21 mouse cellular contexts compared by ENCODE assay signal in the genomic region with DNA sequence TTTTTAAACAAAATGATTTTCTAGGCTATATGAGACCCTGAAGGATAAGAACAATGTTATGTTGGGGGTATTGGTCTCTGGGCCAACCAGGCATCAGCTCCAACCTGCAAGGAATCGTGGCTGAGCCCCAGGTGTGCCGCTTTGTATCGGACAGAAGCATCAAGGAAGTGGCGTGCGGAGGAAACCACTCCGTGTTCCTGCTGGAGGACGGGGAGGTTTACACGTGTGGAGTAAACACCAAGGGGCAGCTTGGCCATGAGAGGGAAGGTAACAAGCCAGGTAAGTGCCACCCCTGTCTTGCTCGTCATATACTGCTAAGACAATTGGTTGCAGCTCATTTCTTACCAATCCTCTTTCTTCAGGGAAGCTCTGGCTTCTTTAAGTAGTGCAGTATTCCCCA. TPM values are rescaled to one million over a fixed set of nuclear protein-coding genes. Genes with fewer than 3 reads are reported as not detected.
DNase-seq lines count a peak whose midpoint lies in the region; ATAC-seq lines count a peak whose summit lies in the region.
"Had no signal": no experiment of that assay in that cellular context is flagged by ENCODE, and none has a peak within 500 bp of the region (broad histone marks: within the 10 kb centered on the region; RNA-seq: fewer than 3 reads in every experiment).

No protein-coding gene starts in this region.

- peaks cover 4% of the 10 kb centered on the region; the same call in 1 of the 2 replicates for H3K4me1 ChIP-seq in hindbrain, embryonic 16.5 days (ENCODE audit: control insufficient read depth, insufficient read depth, low read depth, low read length)
- no peaks in the 10 kb centered on the region for H3K4me1 ChIP-seq in hindbrain, embryonic 11.5 days (replicated peaks; ENCODE audit: control insufficient read depth, insufficient read depth, low read length)
- H3K4me1 ChIP-seq: limb, embryonic 15.5 days; neural tube, embryonic 12.5 days had no signal

- no peak overlapping the region for H3K4me3 ChIP-seq in hindbrain, embryonic 16.5 days (ENCODE audit: low read length)
- no peak overlapping the region for H3K4me3 ChIP-seq in hindbrain, embryonic 11.5 days (ENCODE audit: low read depth, low read length)
- H3K4me3 ChIP-seq: erythroblast, embryonic 14.5 days; gastrocnemius, adult 2 months; heart, embryonic 13.5 days; limb, embryonic 15.5 days; midbrain, embryonic 12.5 days; neural tube, embryonic 12.5 days had no signal

- intact Hi-C loops in gastrocnemius, postnatal 14 days (cut with DNase I; ENCODE audit: low total_unique reads), result no loop called here

- H3K27me3 ChIP-seq in hindbrain, embryonic 16.5 days (replicated peaks; ENCODE audit: control insufficient read depth, insufficient read depth, low read length), result no peaks in the 10 kb centered on the region
- no peaks in the 10 kb centered on the region for H3K27me3 ChIP-seq in hindbrain, embryonic 11.5 days (ENCODE audit: control insufficient read depth, insufficient read depth, low read length)
- H3K27me3 ChIP-seq: heart, embryonic 13.5 days; limb, embryonic 15.5 days; midbrain, embryonic 12.5 days; neural tube, embryonic 12.5 days had no signal

- 87% methylated on average over 9 of the region's 9 CpGs for WGBS in hindbrain, embryonic 16.5 days
- 91% methylated on average over 9 of the region's 9 CpGs for WGBS in hindbrain, embryonic 11.5 days

- H3K4me2 ChIP-seq in hindbrain, embryonic 16.5 days (ENCODE audit: low read length), result 0 out of 2 replicates have a peak overlapping the region, but pooled peaks have one; percentile 5
- no peak overlapping the region for H3K4me2 ChIP-seq in hindbrain, embryonic 11.5 days (replicated peaks; ENCODE audit: low read depth, low read length)
- H3K4me2 ChIP-seq: heart, embryonic 13.5 days; limb, embryonic 15.5 days; midbrain, embryonic 12.5 days; neural tube, embryonic 12.5 days had no signal

- no peak overlapping the region for H3K9ac ChIP-seq in hindbrain, embryonic 16.5 days (ENCODE audit: low read depth, low read length)
- no peak overlapping the region for H3K9ac ChIP-seq in hindbrain, embryonic 11.5 days (ENCODE audit: low read depth, low read length)
- H3K9ac ChIP-seq: forebrain, postnatal 0 days; heart, embryonic 13.5 days; limb, embryonic 15.5 days; midbrain, embryonic 12.5 days; neural tube, embryonic 12.5 days had no signal

- DNase-seq in CD4-positive, CD25-positive, alpha-beta regulatory T cell, adult 2 months (ENCODE audit: low read depth, low spot score), result peak; percentile 49
- DNase-seq in hindbrain, embryonic 11.5 days (ENCODE audit: low spot score), result no peak
- peak; percentile 54 for DNase-seq in naive thymus-derived CD4-positive, alpha-beta T cell, adult 2 months (ENCODE audit: low read depth)
- peak; percentile 31 to 67 for DNase-seq in thymus, postnatal 36 days
- no peak for DNase-seq in gastrocnemius, postnatal 14 days
- no peak for DNase-seq in gastrocnemius, adult 8-10 months (ENCODE audit: low spot score in 2 of 2)
- DNase-seq: cerebellum, adult 2 months; forebrain, postnatal 0 days; gastrocnemius, adult 2 months; heart, adult 18-20 months; heart, postnatal 36 days; kidney, adult 11 months; layer of hippocampus, postnatal 36 days had no signal

- no peak overlapping the region for H3K27ac ChIP-seq in hindbrain, embryonic 16.5 days (ENCODE audit: low read depth, low read length)
- H3K27ac ChIP-seq in hindbrain, embryonic 11.5 days (ENCODE audit: low read depth, low read length), result no peak overlapping the region
- H3K27ac ChIP-seq: gastrocnemius, adult 2 months; heart, embryonic 13.5 days; limb, embryonic 15.5 days; midbrain, embryonic 12.5 days; neural tube, embryonic 12.5 days had no signal

- ATAC-seq in CD4-positive, CD25-positive, alpha-beta regulatory T cell, adult 4 months, result no peak
- ATAC-seq in hindbrain, embryonic 16.5 days, result peak; percentile 60
- ATAC-seq in hindbrain, embryonic 11.5 days (ENCODE audit: low FRiP score), result no peak
- ATAC-seq: forebrain, postnatal 0 days; lung, postnatal 0 days had no signal

- no peaks in the 10 kb centered on the region for H3K9me3 ChIP-seq in hindbrain, embryonic 16.5 days (ENCODE audit: control insufficient read depth, low read length)
- H3K9me3 ChIP-seq in hindbrain, embryonic 11.5 days (ENCODE audit: control insufficient read depth, low read length), result no peaks in the 10 kb centered on the region
- H3K9me3 ChIP-seq: heart, embryonic 13.5 days; limb, embryonic 15.5 days; midbrain, embryonic 12.5 days; neural tube, embryonic 12.5 days had no signal

- H3K36me3 ChIP-seq in hindbrain, embryonic 16.5 days (ENCODE audit: control insufficient read depth, insufficient read depth, low read length), result no peaks in the 10 kb centered on the region
- no peaks in the 10 kb centered on the region for H3K36me3 ChIP-seq in hindbrain, embryonic 11.5 days (ENCODE audit: control insufficient read depth, insufficient read depth, low read length)
- H3K36me3 ChIP-seq: limb, embryonic 15.5 days; midbrain, embryonic 12.5 days; neural tube, embryonic 12.5 days had no signal

RNA-seq across cellular contexts. Expression of a gene that starts 12.3 kb away (rescaled TPM):
- polyA plus RNA-seq in CD4-positive, CD25-positive, alpha-beta regulatory T cell, adult 4 months (2017; shearing (Covaris generic)), result 10 to 100 TPM; 21.7 to 27.1 TPM
- 34.8 and 35.6 TPM in 2 replicates for polyA plus RNA-seq in hindbrain, embryonic 16.5 days (2015; fragmentation: Nextera tagmentation; extraction: Ambion mirVana)
- polyA plus RNA-seq in hindbrain, embryonic 11.5 days (2014; fragmentation: Nextera tagmentation; extraction: Ambion mirVana), result 5.6 and 9.7 TPM in 2 replicates
- total RNA-seq in gastrocnemius, postnatal 14 days (2021), result 10 to 100 TPM; 50.8 to 58.8 TPM
- total RNA-seq in gastrocnemius, adult 8-10 months (2022), result 10 to 100 TPM; 20.6 to 60.0 (median 34.2) TPM

Comparison
In these comparisons a context has a peak if more than half of its experiments do, and no peak if none do; other contexts are left out.
1. DNase-seq: peak in CD4-positive, CD25-positive, alpha-beta regulatory T cell, adult 2 months (single experiment), naive thymus-derived CD4-positive, alpha-beta T cell, adult 2 months (single experiment) and thymus, postnatal 36 days (2 of 2); none in hindbrain, embryonic 11.5 days (single experiment), gastrocnemius, postnatal 14 days (single experiment) and gastrocnemius, adult 8-10 months (0 of 2).